Mouse (Mus musculus) CD4-positive, CD25-positive, alpha-beta regulatory T cell, adult 4 months (primary cell): ENCODE results near the gene Dcaf4. TPM values are rescaled to one million over a fixed set of nuclear protein-coding genes. Genes with fewer than 3 reads are reported as not detected.

ENCODE experiments used
- ATAC-seq: one replicate; pipeline ENCODE4 v1.8.0; 2017
- polyA plus RNA-seq, 2 experiments: library from polyadenylated mRNA; unstranded; fragments of 100-300 nt; shearing (Covaris generic); gene quantifications; one replicate each; pipeline ENCODE4 v1.2.1; 2017

Dcaf4 gene
- polyA plus RNA-seq, 2 experiments from 2014 or later: 22.4 to 37.4 TPM

- no peak for ATAC-seq
These were observed 31.0 kb downstream of the Dcaf4 start for GRCm38 (mm10) chr12:83551305-83551704.

- no peak for ATAC-seq
These were observed 33.5 kb downstream of the Dcaf4 start for GRCm38 (mm10) chr12:83553816-83554215.

GRCm38 (mm10) chr12:83555605-83556004 is 35.3 kb downstream of the Dcaf4 start:
- ATAC-seq: no peak

GRCm38 (mm10) chr12:83558496-83558895 is 38.2 kb downstream of the Dcaf4 start:
- ATAC-seq: no peak

GRCm38 (mm10) chr12:83560189-83560588 is 39.9 kb downstream of the Dcaf4 start:
- ATAC-seq: no peak

- no peak for ATAC-seq
These were observed 42.3 kb downstream of the Dcaf4 start for GRCm38 (mm10) chr12:83562589-83562988.

- ATAC-seq: no peak
These were observed 49.6 kb downstream of the Dcaf4 start for GRCm38 (mm10) chr12:83569866-83570265.

GRCm38 (mm10) chr12:83572717-83573116 is 52.5 kb downstream of the Dcaf4 start:
- no peak for ATAC-seq

- no peak for ATAC-seq
These were observed 57.2 kb downstream of the Dcaf4 start for GRCm38 (mm10) chr12:83577445-83577844.

GRCm38 (mm10) chr12:83578356-83578755 is 58.1 kb downstream of the Dcaf4 start:
- ATAC-seq: no peak

GRCm38 (mm10) chr12:83578896-83579569 is 58.8 kb downstream of the Dcaf4 start:
- no peak for ATAC-seq

- no peak for ATAC-seq
These were observed 60.0 kb downstream of the Dcaf4 start for GRCm38 (mm10) chr12:83580283-83580682.

GRCm38 (mm10) chr12:83582106-83582505 is 61.8 kb downstream of the Dcaf4 start:
- ATAC-seq: no peak

GRCm38 (mm10) chr12:83582747-83583146 is 62.5 kb downstream of the Dcaf4 start:
- ATAC-seq: no peak

GRCm38 (mm10) chr12:83586628-83587027 is 66.4 kb downstream of the Dcaf4 start:
- no peak for ATAC-seq

Other genes with a start within 250 kb of the Dcaf4 start
- under 1 TPM in 1 of 2 experiments, not detected in 1; 0.58 TPM for gene Dpf3, start 32.8 kb upstream of the Dcaf4 start, polyA plus RNA-seq
- gene Zfyve1, start 76.8 kb downstream of the Dcaf4 start, polyA plus RNA-seq: 10 to 100 TPM; 10.5 to 19.8 TPM
- 100 to 1,000 TPM; 420 to 458 TPM for gene Rbm25, start 110.8 kb downstream of the Dcaf4 start, polyA plus RNA-seq
- gene Psen1, start 167.7 kb downstream of the Dcaf4 start, polyA plus RNA-seq: 100 to 1,000 TPM in 1 of 2 experiments, 10 to 100 TPM in 1; 94.1 to 107 TPM
- not detected for gene Papln, start 243.2 kb downstream of the Dcaf4 start, polyA plus RNA-seq